Mouse (Mus musculus) lung, postnatal 0 days (tissue): Measurements from ENCODE around the gene Emd. TPM values are rescaled to one million over a fixed set of nuclear protein-coding genes. Genes with fewer than 3 reads are reported as not detected.

ENCODE experiments used
- ATAC-seq: fragments of 200-750 bp; cut with Nextera tagmentation; 2 replicates; pipeline ENCODE4 v1.8.0; 2017; ENCODE audit warnings: moderate library complexity
- DNase-seq: peaks from one replicate; pipeline ENCODE4 v3.0.0-alpha.2; 2016; ENCODE audit warnings: low spot score
- H3K27ac ChIP-seq: fragments of 300-500 bp; sonication (generic); 2 replicates; pipeline ENCODE4 v1.5.1; 2014; ENCODE audit warnings: antibody characterized with exemption, mild to moderate bottlenecking, low read length, mixed read lengths
- H3K27me3 ChIP-seq: fragments of 300-500 bp; sonication (generic); replicated peaks from 2 replicates; pipeline ENCODE4 v1.6.1; 2014; ENCODE audit warnings: low read length, mixed read lengths; ENCODE audit not compliant: insufficient read depth
- H3K36me3 ChIP-seq: fragments of 300-500 bp; sonication (generic); 2 replicates; pipeline ENCODE4 v1.6.1; 2014; ENCODE audit warnings: low read length, mixed read lengths; ENCODE audit not compliant: insufficient read depth
- H3K4me1 ChIP-seq: fragments of 300-500 bp; sonication (generic); 2 replicates; pipeline ENCODE4 v1.6.1; 2014; ENCODE audit warnings: antibody characterized with exemption, low read depth, low read length, mixed read lengths; ENCODE audit not compliant: insufficient read depth
- H3K4me2 ChIP-seq: fragments of 300-500 bp; sonication (generic); replicated peaks from 2 replicates; pipeline ENCODE4 v1.6.1; 2014; ENCODE audit warnings: low read depth, mild to moderate bottlenecking, low read length, moderate library complexity, mixed read lengths
- H3K4me3 ChIP-seq: fragments of 300-500 bp; sonication (generic); 2 replicates; pipeline ENCODE4 v1.5.1; 2014; ENCODE audit warnings: low read depth, low read length
- H3K9ac ChIP-seq: fragments of 300-500 bp; sonication (generic); replicated peaks from 2 replicates; pipeline ENCODE4 v1.6.1; 2014; ENCODE audit warnings: low read depth, mild to moderate bottlenecking
- H3K9me3 ChIP-seq: fragments of 300-500 bp; sonication (generic); 2 replicates; pipeline ENCODE4 v1.6.1; 2016; ENCODE audit warnings: low read length, mixed read lengths
- CTCF ChIP-seq: IDR thresholded peaks from 2 replicates; pipeline ENCODE4 v1.5.1; 2016; ENCODE audit warnings: antibody characterized with exemption, mild to moderate bottlenecking
- EP300 ChIP-seq: IDR thresholded peaks from 2 replicates; pipeline ENCODE4 v1.6.1; 2016; ENCODE audit warnings: antibody characterized with exemption, mild to moderate bottlenecking, control low read depth
- WGBS: fragments of 180-500 bp; shearing (Covaris S2); extraction: QIAGEN DNeasy Blood & Tissue Kit; methylation state at CpG from one replicate; pipeline ENCODE4 v1.1.7; 2014; 5-methylcytosine and 5-hydroxymethylcytosine counted together
- polyA plus RNA-seq: library from polyadenylated mRNA; unstranded; fragments of >200 nt; fragmentation: Nextera tagmentation; extraction: Ambion mirVana; gene quantifications from 2 replicates; pipeline ENCODE4 v1.2.1, GENCODE M21; 2015

The Emd gene
- polyA plus RNA-seq, 1 experiment from 2014 or later, result 16.1 TPM

DNA sequence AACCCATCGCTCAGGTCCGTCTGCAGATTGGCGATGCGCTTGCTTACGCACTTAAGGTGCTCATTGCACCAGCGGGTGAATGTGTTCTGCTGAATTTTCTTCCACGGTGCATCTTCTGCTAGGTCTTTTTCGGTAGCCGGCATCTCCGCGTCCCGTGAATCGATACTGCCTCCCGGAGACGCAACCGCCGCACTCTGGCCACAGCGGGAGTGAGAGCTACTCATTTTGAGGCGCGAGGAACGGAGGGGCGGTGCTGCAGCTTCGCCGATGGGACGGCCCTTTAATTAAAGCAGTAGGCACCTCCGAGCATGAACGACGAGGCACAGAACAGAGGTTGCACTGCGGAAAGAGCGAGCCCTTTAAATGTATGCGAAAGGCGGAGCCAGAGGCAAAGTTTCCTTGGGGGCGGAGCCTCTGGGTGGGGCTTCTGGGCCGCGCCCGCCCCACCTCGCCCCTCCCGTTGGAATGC lies 8.2 kb upstream of the Emd start:
- Histone ChIP-seq H3K9me3 (no peaks in the 10 kb centered on the region), H3K4me3 (peak overlapping the region; percentile 43), H3K36me3 (peaks cover 12% of the 10 kb centered on the region; the same call in 1 of the 2 replicates), H3K9ac (peak overlapping the region; percentile 57), H3K27me3 (no peaks in the 10 kb centered on the region), H3K4me1 (no peaks in the 10 kb centered on the region), H3K4me2 (peak overlapping the region; percentile 51), H3K27ac (peak overlapping the region; percentile 92)
- peak; percentile 83 for ATAC-seq
- 24% methylated on average over 30 of the region's 38 CpGs for WGBS
- peak; percentile 13; the same call in 1 of the 2 replicates for TF ChIP-seq CTCF
- TF ChIP-seq EP300, result no peak
- DNase-seq, result peak; percentile 96

- H3K9ac ChIP-seq, result no peak overlapping the region; the same call in 1 of the 2 replicates
- peak overlapping the region; percentile 51 for H3K4me2 ChIP-seq
- no peaks in the 10 kb centered on the region for H3K9me3 ChIP-seq
- 13% methylated on average over 13 of the region's 15 CpGs for WGBS
- H3K4me1 ChIP-seq, result no peaks in the 10 kb centered on the region
- peak overlapping the region; percentile 73 for H3K27ac ChIP-seq
- TF ChIP-seq EP300, result no peak
- TF ChIP-seq CTCF, result no peak
- peak overlapping the region; percentile 43 for H3K4me3 ChIP-seq
- H3K27me3 ChIP-seq, result no peaks in the 10 kb centered on the region
- DNase-seq (peak; percentile 84), ATAC-seq (peak; percentile 43)
- H3K36me3 ChIP-seq, result peaks cover 7% of the 10 kb centered on the region; the same call in 1 of the 2 replicates
These were observed 7.8 kb upstream of the Emd start for GRCm38 (mm10) chrX:74246693-74247092.

- H3K4me2 ChIP-seq, result peak overlapping the region; percentile 53
- H3K27me3 ChIP-seq, result no peaks in the 10 kb centered on the region
- peak; percentile 7; the same call in 1 of the 2 replicates for ATAC-seq
- TF ChIP-seq CTCF (peak; percentile 70), EP300 (no peak)
- 14% methylated on average over 3 of the region's 3 CpGs for WGBS
- H3K4me3 ChIP-seq, result peak overlapping the region; percentile 32
- H3K4me1 ChIP-seq, result no peaks in the 10 kb centered on the region
- peak overlapping the region; percentile 70 for H3K27ac ChIP-seq
- peak; percentile 75 for DNase-seq
- H3K36me3 ChIP-seq, result no peaks in the 10 kb centered on the region
- no peaks in the 10 kb centered on the region for H3K9me3 ChIP-seq
- H3K9ac ChIP-seq, result no peak overlapping the region
These were observed 5.8 kb upstream of the Emd start for GRCm38 (mm10) chrX:74248651-74249050.

DNA sequence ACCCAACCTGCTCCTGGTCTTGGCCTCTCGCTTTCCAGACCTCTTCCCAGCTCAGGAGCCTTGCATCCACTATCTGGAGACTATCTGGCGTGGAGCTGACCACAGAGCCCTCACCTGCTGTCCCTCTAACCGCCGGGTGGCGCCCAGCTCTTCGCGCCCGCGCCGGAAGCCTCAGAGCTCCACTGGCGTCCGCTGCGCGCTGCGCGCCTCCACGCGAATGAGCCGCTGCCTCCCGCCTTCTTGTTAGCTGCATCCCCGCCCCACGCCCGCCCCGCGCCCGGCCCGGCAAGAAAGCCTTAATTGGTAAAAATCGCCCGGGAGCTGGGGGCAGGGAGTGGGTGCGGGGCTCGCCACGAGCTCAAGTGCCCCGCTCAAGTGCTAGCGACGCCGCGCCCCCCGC lies 4.9 kb upstream of the Emd start, which contains the start of gene Flna:
Flna (minus strand) TSS at position 206 of the 400 bp plus-strand sequence.
- no peaks in the 10 kb centered on the region for H3K4me1 ChIP-seq
- H3K4me3 ChIP-seq, result peak within 1 kb of the TSS; percentile 32
- H3K27ac ChIP-seq, result peak within 1 kb of the TSS; percentile 70
- 12% methylated on average over 32 of the region's 38 CpGs for WGBS
- no peaks in the 10 kb centered on the region for H3K27me3 ChIP-seq
- H3K36me3 ChIP-seq, result no peaks in the 10 kb centered on the region
- H3K9me3 ChIP-seq, result no peaks in the 10 kb centered on the region
- peak within 1 kb of the TSS; percentile 53 for H3K4me2 ChIP-seq
- H3K9ac ChIP-seq, result no peak within 1 kb of the TSS; the same call in 1 of the 2 replicates
- peak; percentile 69 for DNase-seq
- TF ChIP-seq CTCF (peak; percentile 65), EP300 (no peak)
- 0 out of 2 replicates have a peak, but pooled peaks have one; percentile 1 for ATAC-seq

DNA sequence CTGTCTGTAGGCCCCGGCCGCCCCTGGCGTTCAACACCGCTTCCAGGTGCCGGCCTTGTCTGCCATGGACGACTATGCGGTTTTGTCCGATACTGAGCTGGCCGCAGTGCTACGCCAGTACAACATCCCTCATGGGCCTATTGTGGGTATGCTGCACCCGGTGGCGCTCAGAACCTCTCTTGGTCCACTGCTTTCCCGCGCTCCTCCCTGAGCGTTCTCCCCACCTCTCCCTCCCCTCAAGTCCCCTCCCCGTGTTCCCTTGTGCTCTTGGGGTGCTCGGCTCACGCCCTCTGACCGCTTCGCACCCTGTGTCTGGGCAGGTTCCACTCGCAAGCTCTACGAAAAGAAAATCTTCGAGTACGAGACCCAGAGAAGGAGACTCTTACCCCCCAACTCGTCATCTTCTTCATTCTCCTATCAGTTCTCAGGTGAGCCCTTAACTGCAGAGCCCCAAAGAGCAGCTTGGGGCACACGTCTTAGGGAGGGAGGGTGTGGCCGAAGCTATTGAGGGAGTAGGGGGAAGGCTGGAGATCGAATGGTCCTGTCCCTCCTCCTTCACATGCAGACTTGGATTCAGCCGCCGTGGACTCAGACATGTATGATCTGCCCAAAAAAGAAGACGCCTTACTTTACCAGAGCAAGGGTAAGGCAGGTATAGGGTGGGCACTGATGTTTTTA lies 540 bp downstream of the Emd start:
- ATAC-seq, result peak; percentile 46
- Histone ChIP-seq H3K9me3 (no peaks in the 10 kb centered on the region), H3K27me3 (no peaks in the 10 kb centered on the region), H3K4me2 (peak overlapping the region; percentile 67), H3K4me3 (peak overlapping the region; percentile 52), H3K9ac (peak overlapping the region; percentile 56), H3K36me3 (no peaks in the 10 kb centered on the region), H3K4me1 (no peaks in the 10 kb centered on the region), H3K27ac (peak overlapping the region; percentile 91)
- TF ChIP-seq EP300 (no peak), CTCF (no peak)
- peak; percentile 41 for DNase-seq
- 19% methylated on average over 26 of the region's 31 CpGs for WGBS

DNA sequence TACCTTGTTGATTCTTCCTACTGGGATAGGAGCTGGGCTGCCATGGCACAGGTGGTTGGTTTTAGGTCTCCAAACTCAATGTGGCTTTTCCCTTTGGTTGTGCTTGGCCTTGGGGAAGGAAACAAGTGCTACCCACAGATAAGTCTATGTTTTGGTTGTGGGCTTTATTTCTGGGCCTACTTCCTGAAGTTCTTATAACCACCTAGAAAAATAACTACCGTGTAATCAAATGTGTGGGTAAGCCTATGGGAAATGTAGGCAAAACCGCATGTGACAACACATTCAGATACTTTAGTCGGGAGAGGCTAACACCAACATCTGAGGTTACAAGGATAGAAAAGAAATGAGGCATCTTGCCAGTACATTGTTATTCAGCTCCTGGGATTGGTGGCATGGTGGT lies 3.3 kb downstream of the Emd start:
- Histone ChIP-seq H3K27ac (no peak overlapping the region), H3K4me1 (no peaks in the 10 kb centered on the region), H3K27me3 (no peaks in the 10 kb centered on the region), H3K4me2 (no peak overlapping the region), H3K4me3 (no peak overlapping the region), H3K9ac (no peak overlapping the region), H3K36me3 (no peaks in the 10 kb centered on the region), H3K9me3 (no peaks in the 10 kb centered on the region)
- TF ChIP-seq CTCF (no peak), EP300 (no peak)
- ATAC-seq (no peak), DNase-seq (no peak)
- WGBS, result 90% methylated on average over 3 of the region's 3 CpGs
